Mouse (Mus musculus): Measurements from ENCODE around the gene Ldhd.
A peak's percentile ranks its signal among the peaks of the same experiment; 100 is the strongest.

The Ldhd gene

DNA sequence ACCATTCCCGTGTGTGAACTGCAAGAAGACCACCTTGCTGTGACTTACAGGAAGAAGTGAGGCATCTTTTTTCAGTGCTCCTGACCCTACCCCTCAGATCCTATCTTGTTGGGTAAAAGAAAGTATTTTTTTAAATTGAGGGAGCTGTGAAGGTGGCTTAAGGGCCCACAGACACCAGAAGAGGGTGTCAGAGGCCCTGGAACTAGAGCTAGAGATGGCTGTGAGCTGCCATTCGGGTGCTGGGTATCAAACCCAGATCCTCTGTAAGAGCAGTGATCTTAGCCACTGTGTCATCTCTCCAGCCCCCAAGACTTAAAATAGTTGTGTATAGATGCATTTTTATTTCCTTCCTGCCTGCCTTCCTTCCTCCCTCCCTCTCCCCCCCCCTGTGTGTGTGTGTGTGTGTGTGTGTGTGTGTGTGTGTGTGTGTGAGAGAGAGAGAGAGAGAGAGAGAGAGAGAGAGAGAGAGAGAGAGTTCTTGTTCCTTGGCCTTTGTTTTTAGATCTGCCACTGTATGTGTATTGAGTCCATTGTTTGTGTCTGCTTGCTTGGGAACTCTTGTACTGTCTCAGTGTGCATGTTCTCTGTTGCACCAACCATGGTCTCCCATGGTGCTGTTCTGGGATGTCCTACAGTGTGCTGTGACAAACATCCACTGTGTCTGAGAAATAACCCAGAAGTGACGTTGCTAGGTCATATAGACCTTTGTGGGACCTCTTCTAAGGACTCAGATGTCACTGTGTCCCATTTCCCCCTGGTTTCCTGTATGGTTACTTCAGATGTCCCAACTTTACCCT is 35.9 kb downstream of the Ldhd start:
- no peak for DNase-seq (ENCODE audit: low read depth)

DNA sequence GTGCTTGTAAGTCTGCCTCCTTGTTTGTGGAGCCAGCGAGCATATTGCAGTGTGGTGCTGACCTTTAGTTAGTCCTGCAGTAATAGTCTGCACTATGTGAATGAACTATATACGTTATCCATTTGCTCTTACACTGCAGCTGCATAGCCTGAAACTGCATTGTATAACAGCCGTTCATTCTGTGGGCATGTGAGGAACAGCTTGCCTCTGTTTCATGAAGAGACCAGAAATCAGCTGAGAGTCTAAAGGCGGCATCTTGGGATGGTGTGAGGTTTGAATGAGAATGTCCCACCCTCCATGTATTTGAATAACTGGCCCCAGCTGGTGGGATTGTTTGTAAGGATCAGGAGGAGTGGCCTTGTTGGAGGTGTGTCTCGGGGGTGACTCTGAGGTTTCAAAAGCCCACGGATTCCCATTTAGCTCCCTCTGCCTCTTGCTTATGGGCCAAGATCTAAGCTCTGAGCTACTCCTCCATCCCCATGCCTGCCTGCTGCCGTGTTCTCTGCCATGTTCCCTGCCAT is 37.7 kb downstream of the Ldhd start:
- DNase-seq (ENCODE audit: low read depth), result no peak

DNA sequence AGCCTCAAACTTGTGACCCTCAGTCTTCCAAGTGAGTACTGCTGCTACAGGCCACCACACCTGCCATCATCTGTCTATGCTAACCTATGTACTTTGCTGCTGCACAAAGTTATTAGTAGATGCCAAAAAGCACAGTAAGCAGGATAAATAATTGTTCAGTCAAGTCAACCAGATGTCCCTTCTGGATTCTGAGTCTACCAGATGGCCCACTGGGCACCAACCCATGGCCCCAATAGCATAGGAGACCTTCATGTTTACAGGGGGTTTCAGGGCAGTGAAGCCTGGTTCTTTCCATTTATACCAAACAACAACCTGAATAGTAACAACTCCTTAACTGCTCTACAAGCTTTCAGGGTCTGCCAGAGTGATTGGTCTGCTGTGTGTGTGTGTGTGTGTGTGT is 39.0 kb downstream of the Ldhd start:
- DNase-seq (ENCODE audit: low read depth), result no peak

DNA sequence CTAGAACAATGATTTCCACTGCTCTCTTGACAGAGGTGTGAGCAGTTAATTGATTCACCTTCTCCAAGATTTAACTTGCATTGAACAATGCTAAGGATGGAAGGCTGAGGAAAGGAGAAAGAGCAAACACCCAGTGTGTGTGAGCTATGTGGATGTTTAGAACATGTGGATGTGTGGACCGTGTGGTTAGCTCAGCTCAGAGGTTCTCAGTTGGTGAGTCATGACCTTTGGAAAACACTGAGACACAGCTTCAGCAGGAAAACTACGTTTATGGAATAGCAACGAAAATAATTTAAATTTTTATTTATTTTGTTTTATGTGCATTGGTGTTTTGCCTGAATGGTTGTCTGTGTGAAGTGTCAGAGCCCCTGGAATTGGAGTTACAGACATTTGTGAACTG is 40.0 kb downstream of the Ldhd start:
- DNase-seq (ENCODE audit: low read depth), result no peak

DNA sequence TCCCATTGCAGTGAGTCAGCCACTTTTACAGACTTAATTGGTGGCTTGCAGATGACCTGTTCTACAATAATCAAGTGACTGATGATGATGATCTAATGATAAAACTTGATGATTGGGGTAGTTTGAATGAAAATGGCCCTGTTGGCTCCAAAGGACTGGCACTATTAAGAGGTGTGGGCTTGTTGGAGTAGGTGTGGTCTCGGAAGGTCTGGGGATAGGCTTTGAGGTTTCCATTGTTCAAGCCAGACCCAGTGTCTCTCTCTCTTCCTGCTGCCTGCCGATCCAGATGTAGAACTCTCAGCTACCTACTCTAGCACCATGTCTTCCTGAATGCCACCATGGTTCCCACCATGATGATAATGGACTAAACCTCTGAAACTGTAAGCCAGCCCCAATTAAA is 41.8 kb downstream of the Ldhd start:
- no peak for DNase-seq (ENCODE audit: low read depth)

DNA sequence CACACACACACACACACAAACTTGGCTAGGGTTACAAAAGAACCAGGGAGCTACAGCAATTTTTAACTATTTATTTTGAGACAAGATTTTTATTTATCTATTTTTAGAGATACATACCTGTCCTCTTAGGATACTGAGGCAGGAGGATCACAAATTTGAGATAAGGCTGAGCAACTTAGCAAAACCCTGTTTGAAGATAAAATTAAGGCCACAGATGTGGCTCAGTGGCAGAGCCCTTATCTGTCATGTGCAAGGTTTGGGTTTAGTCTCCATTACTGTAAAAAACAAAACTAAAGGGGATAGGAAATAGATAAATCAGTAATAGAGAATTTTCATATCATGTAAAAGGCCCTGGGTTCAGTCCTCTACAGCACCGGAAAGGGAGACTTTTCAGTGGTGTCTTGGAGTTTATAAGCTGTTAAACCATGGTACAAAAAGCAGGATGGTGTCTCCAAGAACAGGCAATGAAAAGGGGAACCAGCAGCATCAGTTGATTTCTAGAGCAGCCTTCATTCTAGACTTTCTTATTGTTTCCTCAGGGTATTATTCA is 42.6 kb downstream of the Ldhd start:
- no peak for DNase-seq (ENCODE audit: low read depth)

DNA sequence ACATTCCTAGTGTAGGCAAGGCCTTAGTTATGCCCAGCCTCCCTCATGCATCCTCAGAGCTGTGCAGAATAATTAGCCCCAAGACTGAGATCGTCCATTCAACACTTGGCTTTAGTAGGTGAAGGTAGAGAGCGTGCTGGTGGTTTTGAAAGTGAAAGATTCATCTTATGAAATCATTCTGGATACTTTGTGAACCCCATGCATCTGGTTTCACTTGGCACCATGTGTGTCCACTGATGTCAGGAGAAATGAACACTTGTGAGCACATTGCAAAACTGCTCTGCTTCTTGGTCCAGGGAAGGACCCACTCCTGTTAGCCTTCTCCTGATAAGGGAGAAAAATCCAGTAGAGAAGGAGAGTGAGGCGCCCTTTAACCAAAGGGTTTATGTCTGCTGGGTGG is 45.2 kb downstream of the Ldhd start:
- DNase-seq (ENCODE audit: low read depth), result no peak

DNA sequence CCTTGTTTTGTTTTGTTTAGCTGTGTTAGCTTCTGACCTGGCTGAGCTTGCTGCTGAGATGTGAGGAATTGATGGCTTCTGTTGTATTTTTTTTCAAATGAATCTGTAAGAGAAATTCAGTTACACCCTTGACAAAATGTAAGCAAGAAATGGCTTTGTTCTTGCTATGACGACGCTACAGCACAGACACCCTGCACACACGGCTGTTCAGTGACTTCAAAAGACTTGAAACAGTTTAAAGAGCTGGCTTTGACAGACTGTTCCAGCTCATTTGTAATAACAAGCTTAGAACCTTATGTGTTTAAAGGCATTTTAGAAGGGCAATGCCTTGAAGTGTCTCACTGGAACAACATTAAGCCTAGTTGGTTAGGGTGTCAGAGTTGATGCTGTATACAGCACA is 47.8 kb downstream of the Ldhd start:
- DNase-seq (ENCODE audit: low read depth), result peak; percentile 54

DNA sequence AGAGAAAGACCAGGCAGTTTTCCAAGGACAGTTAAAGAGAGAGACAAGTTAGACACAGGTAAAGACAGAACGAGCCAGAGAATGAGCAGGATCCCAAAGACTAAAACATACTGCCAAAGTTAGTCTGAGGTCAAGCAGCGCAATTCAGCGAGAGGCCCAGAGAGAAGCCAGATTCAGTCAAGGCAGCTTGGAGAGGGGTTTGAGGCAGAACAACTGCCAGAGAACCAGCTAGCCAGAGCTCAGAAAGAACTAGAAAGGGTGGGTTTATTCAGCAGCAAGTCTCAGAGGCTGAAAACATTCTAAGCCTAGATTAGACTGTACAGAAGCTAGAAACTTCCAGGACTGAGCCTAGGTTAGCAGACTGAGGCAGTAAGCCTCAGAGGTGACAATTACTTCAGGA is 49.9 kb downstream of the Ldhd start:
- DNase-seq (ENCODE audit: low read depth), result no peak

DNA sequence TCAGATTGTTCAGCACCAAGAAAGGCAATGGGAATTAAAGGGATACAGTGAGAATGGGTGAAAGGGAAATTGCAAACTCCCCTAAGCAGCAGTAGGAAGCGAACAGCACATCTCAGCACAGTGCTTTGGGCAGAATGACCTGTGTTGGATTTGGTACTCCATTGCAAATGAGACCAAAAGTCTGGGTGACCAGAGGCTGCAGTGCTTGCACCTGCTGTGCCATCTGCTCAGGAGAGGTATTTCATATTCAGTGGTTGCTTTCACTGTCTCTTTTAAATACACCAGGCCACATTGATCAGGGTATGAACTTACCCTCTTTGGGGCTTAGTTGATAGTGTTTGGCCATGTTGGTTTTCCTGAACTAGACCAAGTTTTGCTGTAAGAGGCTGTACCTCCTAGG is 50.9 kb downstream of the Ldhd start:
- no peak for DNase-seq (ENCODE audit: low read depth)

DNA sequence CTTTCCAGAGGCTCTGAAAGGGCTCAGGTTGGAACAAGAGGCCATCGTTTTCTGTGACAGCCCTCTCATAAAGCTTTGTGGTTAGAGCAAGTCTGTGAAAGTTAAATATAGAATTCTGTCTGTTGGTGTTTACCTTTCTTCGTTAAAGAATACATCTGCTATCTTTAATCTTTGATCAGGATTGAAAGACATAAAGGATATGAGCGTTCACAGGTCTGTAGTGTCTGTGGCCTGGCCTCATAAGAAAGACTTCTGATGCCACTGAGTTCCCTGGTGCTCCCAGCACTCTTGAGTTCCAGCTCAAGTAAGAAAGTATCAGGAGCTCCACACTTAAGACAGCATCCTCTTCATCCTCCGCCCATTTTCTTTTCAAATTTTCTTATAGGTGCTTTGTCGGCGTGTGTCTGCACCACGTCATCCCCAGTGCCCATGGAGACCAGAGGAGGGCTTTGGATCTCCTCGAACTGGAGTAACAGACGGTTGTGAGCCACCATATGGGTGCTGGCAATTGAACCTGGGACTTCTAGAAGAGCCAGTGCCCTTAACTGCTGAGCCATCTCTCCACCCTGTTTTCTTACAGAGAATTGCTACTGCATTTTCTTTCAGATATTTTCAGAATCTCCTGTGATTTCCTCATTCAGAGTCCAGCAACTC is 52.2 kb downstream of the Ldhd start:
- DNase-seq (ENCODE audit: low read depth), result peak; percentile 54

DNA sequence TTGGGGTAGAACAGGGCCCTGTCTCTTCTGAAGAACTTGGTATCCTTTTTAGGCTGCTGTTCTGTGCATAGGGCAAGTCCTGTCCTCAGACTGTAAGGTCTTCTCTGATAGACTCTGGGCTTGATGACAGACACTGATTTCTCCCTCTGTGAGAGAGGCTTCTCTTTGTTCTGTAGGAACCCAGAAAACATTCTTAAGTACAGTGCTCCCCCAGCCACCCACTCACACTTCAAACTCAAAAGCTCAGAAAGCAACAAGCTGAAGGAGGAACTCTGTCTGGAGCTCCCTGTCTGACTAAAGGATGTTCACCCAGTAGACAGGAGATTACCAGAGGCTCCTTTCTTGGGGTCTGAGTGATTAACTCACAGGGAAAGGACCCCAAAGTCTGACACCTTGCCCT is 53.7 kb downstream of the Ldhd start:
- no peak for DNase-seq (ENCODE audit: low read depth)

DNA sequence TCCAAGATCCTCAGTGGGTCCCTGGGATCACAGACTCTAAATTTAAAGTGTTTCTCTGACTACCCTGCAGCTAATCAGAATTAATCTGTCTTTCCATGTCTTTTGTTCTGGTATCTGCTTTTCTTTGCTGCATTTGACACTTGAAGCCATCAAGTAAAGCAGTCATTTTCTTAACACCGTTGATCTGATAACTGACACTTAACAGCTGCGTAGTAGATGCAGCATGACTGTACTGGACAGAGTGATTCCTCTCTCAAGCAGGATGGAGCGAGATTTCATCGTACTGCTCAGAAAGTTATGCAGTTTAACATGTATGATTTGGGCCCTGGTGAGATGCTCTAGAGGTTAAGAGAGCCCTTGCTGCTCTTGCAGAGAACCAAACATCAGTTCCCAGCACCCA is 54.7 kb downstream of the Ldhd start:
- DNase-seq (ENCODE audit: low read depth), result no peak

DNA sequence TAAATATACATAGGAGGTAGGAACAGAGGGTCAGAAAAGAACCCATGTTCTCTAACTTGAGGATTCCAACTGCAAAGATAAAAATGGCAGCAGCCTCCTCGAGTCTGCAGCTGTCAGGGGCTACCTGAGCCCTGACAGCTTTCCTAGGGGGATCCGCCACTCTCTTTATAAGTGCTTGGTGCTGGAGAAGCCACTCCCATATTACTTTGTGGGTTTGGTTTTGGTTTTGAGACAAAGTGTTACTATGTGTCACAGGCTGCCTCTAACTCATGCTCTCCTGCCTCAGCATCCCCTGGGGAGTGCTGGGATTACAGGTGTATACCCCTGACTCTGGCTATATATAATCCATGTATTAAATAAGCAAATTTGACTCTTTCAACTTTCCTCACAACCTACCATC is 56.2 kb downstream of the Ldhd start:
- peak; percentile 81 for DNase-seq (ENCODE audit: low read depth)

Data from induced T-regulatory cell, adult 2 months (primary cell).